Mouse (Mus musculus): ENCODE measurements around the gene Fgfr2.

Gene Fgfr2

DNA sequence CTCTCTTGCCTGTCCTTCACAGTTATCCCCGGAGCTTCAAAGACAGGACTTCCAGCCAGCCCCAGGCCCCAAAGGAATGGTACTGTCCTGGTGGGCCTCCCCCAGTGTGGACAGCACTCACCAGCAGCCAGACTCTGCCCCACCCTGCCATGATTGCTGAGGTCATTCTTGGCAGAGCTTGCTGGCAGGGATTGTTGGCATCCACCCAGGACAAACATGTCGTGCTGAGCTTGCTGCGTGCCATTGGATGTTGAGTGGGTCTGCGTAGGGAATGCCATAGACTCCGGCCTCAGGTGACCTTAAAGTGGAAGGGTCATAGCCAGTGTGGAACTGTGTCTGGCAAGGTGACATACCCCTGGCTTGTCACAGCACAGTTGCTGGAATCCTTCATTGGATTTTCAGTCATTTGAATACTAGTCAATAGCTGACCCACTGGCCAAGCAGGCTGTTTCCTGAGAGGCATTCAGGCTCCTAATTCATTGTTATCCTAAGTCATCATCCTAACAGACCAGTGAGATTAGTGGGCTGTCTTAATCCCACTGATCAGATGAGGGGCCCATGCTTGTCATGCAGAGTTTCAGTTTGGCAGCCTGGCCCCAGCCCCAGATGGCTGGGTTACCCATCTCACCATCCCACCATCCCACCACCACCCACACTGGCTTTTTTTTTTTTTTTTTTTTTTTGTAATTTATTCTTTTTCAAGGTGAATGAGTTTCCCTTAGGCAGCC lies 2145.2 kb downstream of the Fgfr2 start:
- peak; percentile 81 for DNase-seq (ENCODE audit: low spot score)

DNA sequence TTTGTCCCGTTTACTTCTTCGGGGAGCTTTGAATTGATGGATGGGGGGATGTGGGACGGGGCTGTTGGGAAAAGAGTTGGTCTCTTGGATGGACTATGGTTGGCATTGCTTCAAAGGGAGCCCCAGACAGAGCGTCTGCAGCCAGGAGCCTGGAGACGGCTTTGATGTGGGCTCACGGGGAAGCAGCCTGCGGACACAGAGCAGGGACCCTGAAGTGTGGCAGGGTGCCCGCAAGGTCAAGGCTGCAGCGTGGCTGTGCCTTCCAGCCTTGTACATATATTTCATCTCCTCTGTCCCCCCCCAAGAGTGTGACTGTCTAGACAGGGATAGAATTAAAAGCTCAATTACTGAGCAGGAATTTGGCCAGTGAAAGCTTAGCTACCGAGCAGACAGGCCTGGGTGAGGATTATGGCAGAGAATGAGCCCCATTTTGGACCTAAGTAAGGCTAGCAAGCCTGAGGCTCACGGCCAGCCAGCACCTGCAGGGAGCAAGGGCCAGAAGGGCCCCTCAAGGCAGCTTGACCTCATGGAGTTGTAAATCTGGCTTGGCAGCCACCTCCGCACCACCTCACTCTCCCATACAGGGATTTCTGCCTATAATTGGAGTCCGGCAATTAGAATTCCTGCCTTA lies 2146.7 kb downstream of the Fgfr2 start:
- DNase-seq (ENCODE audit: low spot score) = no peak

DNA sequence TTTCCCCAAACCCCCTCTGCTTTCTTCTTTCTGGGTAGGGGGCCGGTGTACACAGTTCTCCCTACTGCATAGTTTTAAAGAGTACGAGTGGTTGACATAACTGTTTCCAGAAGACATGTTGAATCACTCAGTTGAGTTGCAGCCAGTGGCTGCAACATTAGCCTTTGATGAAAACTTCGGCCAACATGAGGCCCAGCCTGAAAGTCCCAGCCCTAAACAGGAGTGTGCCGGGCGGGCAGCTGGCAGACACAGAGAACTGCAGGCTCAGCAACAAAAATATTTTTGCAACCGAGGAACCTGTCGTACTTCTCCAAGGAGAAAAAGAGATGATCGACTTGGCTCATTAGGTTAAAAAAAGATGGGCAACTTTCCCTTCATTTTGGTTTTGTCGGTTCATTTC lies 2150.4 kb downstream of the Fgfr2 start:
- no peak for DNase-seq (ENCODE audit: low spot score)

DNA sequence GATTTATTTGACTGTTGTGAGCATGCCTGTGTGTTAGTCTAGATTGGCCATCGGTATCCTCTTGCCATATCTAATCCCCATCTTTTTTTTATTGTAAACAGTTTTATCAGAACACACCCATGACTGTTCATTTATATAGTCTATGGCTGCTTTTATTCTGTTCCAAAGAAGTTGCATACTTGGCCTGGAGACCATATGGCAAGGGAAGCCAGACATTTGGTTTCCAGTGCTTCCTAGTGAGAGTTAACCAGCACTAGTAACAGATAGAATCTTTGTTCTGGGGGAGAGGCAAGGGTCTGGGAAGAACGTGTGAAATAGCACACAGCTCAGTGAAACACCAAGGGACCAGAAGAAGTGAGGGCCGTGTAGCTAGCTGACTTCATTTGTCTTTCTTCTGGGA lies 2153.6 kb downstream of the Fgfr2 start:
- no peak for DNase-seq (ENCODE audit: low spot score)

DNA sequence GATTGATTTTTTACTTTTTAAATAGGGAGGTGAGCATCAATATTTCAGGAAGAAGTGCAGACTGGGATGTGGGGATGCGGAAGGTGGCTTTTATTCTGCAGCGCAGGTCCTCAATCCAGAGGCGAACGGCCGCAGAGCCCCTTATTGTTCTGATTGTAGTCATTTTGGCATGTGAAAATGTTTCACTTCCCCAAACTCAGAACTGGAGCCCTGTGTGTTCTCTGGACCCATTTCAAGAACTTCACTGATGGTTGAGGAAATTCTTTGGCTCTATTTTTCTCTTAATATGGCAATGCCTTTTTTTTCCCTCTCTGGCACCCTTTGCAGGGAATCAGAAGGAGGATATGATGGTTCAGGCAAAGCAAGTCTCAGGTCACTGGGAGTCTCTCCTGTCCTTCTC lies 2154.1 kb downstream of the Fgfr2 start:
- DNase-seq (ENCODE audit: low spot score) = no peak

DNA sequence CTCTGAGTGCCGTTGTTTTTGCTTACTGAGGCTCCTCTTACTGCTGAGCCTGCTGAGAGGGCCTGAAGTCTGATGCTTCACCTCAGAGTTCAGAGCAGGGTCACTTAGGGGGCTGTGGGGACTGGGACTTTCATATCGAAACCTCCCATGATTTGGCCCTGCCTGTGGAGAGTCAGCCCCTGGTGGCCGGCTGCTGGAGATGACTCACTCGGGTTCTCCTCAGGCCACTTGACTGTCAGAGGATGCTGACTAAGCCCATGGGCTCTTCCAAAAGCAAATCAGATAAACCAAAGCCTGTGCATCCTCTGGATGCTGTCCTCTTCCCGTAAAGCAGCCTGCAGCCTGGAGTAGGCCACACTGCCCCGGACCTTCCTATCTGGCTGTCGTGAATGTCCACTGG lies 2154.6 kb downstream of the Fgfr2 start:
- DNase-seq (ENCODE audit: low spot score) = no peak

DNA sequence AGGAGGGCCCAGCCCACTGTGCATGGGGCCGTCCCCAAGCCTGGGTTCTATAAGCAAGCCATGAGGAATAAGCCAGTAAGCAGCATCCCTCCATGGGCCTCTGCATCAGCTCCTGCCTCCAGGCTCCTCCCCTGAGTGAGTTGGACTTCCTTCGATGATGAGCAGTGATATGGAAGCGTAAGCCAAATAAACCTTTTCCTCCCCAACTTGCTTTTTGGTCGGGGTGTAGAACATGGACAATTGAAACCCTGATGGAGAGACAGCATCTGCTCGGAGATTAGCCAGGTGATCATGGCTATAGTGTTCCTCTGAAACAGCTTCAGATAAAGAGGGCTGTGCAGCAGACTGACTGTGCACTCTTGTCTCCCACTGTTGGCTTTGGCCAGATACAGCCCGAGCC lies 2155.2 kb downstream of the Fgfr2 start:
- DNase-seq (ENCODE audit: low spot score) = no peak

DNA sequence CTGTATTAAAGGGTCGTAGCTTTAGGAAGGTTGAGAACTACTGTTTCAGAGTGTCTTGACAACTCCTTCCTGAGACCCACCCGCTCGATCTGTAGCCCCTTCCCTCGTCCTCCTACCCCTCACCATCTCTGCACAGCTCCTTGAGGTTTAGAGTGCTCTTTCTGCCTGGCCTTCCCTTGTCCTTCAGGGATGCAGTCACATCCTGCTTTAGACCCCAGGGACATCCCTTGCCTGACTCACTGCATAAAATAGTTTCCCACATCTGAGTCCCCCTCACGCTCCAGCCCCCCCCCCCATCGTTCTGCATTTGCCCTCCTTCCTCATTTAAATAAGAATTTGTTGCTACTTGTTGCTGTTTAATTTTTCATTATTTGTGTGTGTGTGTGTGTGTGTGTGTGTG lies 2156.3 kb downstream of the Fgfr2 start:
- DNase-seq (ENCODE audit: low spot score) = no peak

DNA sequence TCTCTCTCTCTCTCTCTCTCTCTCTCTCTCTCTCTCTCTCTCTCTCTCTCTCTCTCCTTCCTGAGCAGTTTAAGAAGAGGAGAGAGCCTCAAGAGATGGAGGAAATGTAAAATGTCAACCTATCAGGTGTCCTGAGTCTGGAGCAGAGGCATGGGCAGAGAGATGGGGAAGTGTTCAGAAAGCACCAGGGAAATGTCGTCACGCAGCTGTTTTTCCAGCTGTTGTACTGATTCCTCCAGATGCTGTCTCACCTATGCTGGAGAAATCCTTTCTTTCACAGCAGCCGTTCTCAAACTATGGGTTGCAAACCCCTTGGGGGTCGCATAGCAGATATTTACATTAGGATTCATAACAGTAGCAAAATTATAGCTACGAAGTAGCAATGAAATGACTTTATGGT lies 2156.7 kb downstream of the Fgfr2 start:
- DNase-seq (ENCODE audit: low spot score) = no peak

DNA sequence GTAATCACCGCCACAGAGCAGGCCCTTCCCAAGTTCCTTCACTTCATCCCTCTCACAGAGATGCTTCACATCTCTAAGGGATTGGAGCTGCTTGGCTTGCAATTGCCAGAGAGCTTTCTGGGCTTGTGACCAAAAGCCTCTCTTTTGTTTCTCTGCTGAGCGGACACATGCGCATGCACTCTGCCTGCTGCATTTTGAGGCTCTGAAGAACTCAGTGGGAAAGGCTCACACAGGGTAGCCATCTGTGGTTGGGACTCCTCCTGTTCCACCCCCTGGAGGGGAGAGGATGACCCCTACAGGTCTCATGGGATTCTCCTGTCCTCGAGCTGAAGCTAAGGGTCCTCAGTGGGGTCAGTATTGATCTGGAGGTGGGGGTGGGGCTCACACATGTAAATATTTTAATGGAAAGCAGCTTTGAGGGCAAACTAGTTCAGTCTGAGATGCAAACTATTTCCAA lies 2157.2 kb downstream of the Fgfr2 start:
- DNase-seq (ENCODE audit: low spot score) = no peak

DNA sequence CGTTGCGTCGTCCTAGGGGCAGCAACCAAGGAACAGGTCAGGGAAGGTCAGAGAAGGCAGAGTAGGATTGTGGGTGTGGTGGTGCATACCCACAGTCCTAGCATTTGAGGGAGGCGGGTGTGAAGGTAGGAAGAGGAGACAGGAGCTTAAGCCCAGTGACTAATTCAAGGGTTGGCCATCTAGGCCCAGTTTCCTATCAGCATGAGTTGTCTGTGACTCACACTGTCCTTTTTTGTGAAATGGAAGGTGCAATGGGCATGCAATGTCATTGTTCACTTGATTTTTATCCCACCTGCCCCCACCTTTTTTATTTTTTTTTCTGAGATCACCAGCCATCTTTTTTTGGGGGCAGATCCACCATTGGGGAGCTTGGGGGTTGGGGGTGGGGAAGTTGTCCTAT lies 2157.8 kb downstream of the Fgfr2 start:
- DNase-seq (ENCODE audit: low spot score) = no peak

DNA sequence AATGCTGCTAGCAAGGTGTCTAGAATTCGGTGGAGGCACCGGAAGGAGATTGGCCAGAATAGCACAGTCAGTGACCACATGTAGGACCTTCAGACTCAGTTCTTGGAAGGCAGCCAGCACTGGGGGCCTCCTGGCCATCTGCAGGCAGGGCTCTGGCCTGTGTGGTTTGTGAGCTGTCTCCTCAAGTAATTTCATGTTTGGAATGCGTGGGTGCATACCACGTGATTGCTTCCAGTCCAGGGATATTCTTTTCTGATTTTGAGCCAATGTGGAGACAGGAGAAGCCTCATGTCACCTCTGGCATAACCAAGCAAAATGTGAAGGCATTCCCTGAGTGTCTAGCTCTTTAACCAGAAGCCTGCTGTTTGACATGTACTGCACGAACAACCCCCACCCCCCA lies 2158.5 kb downstream of the Fgfr2 start:
- DNase-seq (ENCODE audit: low spot score) = peak; percentile 66

DNA sequence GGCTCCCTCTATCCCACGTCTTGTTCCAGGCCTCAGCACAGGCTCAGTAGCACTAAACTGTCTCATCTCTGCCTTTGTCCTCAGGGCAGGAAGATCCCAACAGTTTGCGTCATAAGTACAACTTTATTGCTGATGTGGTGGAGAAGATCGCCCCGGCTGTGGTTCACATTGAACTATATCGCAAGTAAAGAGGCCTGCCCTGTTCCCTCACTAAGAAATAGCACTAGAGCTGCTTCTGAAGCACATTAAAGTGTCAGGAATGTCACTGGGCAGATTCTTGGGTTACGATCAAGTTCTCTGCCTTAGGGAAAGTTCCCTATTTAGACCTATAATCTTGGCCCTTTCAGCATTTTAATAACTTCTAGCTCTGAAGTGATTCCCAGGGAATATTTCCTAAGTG lies 2161.7 kb downstream of the Fgfr2 start:
- no peak for DNase-seq (ENCODE audit: low spot score)

DNA sequence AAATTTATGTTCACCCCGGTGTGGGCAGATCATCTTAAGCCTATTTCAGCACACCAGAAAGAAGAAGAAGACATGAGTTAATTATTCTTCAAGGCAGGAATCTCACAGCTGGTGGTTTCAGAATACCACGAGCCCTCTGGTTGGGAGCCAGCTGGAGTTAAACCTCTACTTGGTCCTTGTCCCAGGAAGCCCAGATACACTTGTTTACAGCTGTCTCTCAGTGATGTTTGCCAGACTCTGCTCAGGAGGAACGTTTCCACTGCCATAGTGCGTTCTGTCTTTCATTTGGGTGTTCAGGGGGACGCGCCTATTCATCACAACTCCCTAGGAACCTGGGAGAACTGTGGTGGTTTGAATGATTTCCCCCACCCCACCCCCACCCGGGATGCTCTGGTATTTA lies 2163.3 kb downstream of the Fgfr2 start:
- peak; percentile 50 for DNase-seq (ENCODE audit: low spot score)

DNA sequence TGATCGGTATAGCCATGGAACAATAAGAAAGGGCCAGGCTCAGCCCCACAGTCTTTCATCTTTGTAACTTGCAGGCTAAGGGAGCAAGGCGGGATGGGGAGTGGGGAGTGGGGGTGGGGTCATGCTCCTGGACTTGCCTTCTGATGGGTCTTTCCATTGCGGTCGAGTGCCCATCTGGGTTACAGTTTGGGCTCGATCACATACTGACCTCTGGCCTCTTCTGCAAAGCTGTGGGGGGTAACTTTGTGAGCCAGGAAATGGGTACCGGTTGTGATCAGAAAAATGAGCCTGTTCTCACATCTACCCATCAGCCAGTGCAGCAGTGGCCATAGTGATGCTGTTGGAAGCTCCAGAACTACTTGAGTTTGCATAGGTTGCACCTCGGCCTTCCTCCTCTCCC lies 2164.6 kb downstream of the Fgfr2 start:
- no peak for DNase-seq (ENCODE audit: low spot score)

DNA sequence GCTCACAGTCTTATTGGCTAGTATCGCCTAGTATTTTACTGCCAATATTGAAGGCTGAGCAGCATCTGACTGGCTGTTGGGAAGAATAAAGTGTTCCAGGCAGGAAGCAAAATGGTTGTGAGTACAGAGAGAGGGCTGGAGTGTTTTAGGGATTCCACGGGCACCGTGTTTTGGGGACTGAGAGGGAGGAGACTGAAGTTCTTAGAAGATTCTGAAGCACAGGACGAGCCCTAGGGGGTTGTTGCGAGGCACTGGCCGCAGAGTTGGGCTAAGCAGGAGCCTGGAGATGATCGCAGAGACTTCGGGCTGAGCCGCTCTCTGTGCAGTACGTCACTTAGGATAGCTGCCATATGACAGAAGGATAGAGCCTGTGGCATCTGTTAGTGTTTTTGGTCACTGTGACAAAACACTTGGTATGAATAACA lies 2169.0 kb downstream of the Fgfr2 start:
- no peak for DNase-seq (ENCODE audit: low spot score)

DNA sequence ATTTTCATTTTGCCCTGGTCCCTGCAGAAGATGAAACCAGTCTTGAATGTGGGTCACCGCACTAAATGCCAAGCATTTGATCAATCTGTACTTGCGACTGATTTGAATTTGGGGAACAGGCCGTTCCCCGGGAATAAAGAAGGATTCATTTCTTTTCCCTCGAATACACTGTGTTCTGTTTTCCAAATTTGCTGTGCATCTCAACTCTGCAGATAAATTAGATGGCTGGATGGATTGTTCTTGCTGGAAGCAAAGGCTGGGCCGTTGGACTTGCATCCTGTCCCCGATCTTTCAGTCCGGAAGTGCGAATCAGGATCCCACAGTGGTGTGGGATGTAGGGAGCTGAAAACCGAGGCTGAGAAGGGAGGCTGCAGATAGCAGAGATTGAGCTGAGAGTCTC lies 2169.8 kb downstream of the Fgfr2 start:
- no peak for DNase-seq (ENCODE audit: low spot score)

DNA sequence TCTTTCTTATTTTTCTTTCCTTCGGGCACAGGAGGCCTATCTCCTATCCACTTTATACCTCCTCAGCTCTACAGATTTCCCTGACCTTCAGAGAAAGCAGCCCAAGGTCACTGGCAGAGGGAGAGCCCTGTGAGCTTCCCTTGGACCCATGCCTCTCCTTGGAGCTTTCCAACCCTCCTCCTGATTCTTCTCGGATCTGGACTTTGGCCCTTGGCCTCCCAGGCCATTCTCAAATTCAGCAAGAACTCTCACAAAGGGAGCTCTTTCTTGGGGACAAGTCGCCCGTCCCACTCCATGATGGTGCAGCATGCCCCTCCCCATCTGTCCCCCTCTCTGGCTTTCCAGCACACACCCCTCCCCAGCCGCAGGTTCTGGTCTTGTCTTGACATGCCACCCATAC lies 2172.1 kb downstream of the Fgfr2 start:
- no peak for DNase-seq (ENCODE audit: low spot score)

DNA sequence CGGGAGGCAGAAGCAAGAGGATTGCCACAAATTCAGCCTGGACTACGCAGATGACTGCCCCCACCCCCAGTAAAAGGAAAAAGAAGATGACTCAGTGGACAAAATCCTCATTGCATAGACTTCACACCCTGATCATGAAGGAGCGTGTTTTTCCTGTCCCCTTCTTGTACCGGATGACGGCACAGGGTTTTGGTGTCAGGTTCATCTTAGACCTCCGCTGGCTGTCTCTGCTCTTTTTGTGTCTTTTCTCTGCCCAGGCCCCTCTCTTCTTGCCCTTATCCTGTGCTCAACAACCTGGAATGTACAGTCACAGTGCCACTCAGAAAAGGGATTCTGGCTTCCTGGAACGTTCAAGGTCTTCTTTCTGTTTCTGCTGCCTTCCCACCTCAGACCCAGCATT lies 2172.7 kb downstream of the Fgfr2 start:
- no peak for DNase-seq (ENCODE audit: low spot score)

DNA sequence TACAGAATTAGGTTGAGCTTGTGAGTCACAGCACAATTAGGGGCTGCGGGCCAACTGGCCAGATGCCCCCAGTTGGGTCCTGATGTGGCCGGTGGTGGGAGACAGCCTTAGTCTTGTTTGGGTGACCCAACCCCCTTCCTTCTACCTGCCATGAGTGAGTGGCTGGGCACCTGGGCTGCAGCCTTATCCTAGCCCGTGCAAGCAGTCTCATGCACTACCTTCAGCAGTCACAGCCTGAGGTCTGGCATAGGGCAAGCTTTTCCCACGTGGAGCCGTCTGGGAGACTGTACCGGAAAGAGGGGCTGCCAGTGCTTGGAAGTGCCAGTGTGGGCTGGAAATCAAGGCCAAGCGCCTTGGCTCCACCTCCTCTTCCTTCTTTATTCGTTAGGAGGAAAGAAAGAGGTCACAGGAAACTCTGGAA lies 2173.8 kb downstream of the Fgfr2 start:
- DNase-seq (ENCODE audit: low spot score) = no peak

DNA sequence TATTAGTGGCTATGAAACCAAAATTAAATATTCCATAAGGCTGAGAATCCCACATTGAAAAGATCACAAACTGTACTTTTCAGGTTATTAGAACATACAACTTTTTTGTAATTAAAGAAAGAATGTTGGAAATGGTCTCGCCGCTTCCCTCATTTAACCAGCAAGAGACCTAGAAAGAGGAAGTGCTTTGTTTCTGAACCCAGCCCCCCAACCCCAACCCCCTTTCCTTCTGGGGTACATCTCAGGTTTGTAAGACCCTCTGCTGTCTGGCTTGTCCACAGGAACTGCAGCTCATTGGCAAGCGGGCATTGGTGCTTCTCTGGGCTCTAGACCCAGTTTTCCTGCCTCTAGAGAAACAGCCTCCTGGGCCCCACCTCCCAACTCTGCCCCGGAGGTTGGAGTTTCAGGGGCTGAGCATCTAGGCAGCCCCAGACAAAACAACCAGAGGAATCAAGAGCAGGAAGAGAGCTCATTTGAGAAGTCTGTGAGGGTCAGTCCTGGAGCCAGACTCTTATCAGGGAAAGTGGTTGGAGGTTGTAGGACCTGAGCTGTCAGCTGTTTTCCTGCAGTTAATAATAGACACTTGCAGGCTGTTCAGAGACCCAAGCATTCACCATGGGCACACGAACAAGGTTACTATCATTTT lies 2174.5 kb downstream of the Fgfr2 start:
- DNase-seq (ENCODE audit: low spot score) = no peak

DNA sequence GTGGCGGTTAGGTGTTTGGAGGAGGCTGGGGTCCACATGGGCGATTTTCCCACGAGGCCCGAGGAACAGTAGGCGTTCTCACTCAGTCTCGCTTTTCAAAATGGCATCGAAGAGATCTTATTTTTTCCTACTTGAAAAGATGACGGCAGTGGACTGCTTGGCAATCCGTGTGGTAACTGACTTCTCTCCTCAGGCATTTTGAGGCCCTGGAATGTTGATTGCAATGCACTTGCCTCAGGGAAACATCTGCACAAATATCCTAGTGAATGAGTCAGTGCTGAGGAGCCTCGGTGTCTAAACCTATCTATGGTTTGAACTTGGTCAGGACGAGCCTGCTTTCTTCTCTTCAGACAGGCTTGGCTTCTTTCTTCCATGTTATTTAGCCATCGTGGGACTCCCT lies 2176.8 kb downstream of the Fgfr2 start:
- DNase-seq (ENCODE audit: low spot score) = no peak

DNA sequence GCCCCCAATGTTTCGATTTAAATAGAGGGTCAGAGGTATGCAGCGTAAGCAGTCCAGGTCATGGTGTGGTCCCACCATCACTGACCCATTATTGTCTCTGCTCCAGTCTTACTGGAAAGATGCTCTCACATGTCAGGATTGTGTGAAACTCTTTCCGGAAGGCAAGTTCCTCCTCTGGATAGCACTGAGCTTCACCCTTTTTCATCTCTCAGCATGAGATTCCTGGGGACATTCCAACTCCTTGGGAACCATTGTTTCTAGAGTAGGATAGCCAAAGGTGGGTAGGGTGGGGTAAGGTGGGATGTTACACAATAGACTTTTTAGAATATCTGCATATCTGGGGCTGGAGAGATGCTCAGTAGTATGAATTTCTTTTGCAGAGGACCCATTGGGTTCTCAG lies 2177.4 kb downstream of the Fgfr2 start:
- no peak for DNase-seq (ENCODE audit: low spot score)
